ENCODE assay signal across 8 mouse cellular contexts in genomic region chr2:116021046-116021445, GRCm38 (mm10). TPM values are rescaled to one million over a fixed set of nuclear protein-coding genes. Genes with fewer than 3 reads are reported as not detected.
DNase-seq lines count a peak whose midpoint lies in the region; ATAC-seq lines count a peak whose summit lies in the region.

No protein-coding gene starts in this region.

- peaks cover 60% of the 10 kb centered on the region for H3K4me1 ChIP-seq in forebrain, embryonic 13.5 days
- peaks cover 36% of the 10 kb centered on the region for H3K4me1 ChIP-seq in midbrain, embryonic 13.5 days (replicated peaks)

- H3K27me3 ChIP-seq in forebrain, embryonic 13.5 days = no peaks in the 10 kb centered on the region
- peaks cover 9% of the 10 kb centered on the region for H3K27me3 ChIP-seq in midbrain, embryonic 13.5 days

- peak; percentile 38 for DNase-seq in adipocyte (ENCODE audit: low spot score)
- peak; percentile 57 for DNase-seq in kidney, postnatal 10 days
- DNase-seq in natural killer cell, adult 2 months (ENCODE audit: low spot score in 2 of 2) = no peak
- no peak for DNase-seq in cerebellum, postnatal 25 days
- DNase-seq in cerebellum, adult 18-20 months = no peak

- H3K4me3 ChIP-seq in forebrain, embryonic 13.5 days = 0 out of 2 replicates have a peak overlapping the region, but pooled peaks have one; percentile 3
- no peak overlapping the region for H3K4me3 ChIP-seq in midbrain, embryonic 13.5 days (replicated peaks)

- H3K36me3 ChIP-seq in forebrain, embryonic 13.5 days (ENCODE audit: poor library complexity, severe bottlenecking) = peaks cover 13% of the 10 kb centered on the region
- no peaks in the 10 kb centered on the region; the same call in 1 of the 2 replicates for H3K36me3 ChIP-seq in midbrain, embryonic 13.5 days

- H3K9ac ChIP-seq in forebrain, embryonic 13.5 days = peak overlapping the region; percentile 61
- H3K9ac ChIP-seq in midbrain, embryonic 13.5 days (replicated peaks) = peak overlapping the region; percentile 56; the same call in 1 of the 2 replicates

- ATAC-seq in forebrain, embryonic 13.5 days = no peak
- no peak; the same call in 1 of the 2 replicates for ATAC-seq in midbrain, embryonic 13.5 days
- no peak for ATAC-seq in erythroid progenitor cell, adult 5-6 weeks (replicated peaks; ENCODE audit: low FRiP score, poor library complexity, severe bottlenecking)

- no peaks in the 10 kb centered on the region for H3K9me3 ChIP-seq in forebrain, embryonic 13.5 days (replicated peaks)
- no peaks in the 10 kb centered on the region for H3K9me3 ChIP-seq in midbrain, embryonic 13.5 days

- H3K27ac ChIP-seq in forebrain, embryonic 13.5 days = peak overlapping the region; percentile 93
- peak overlapping the region; percentile 88 for H3K27ac ChIP-seq in midbrain, embryonic 13.5 days

- H3K4me2 ChIP-seq in forebrain, embryonic 13.5 days = peak overlapping the region; percentile 49
- H3K4me2 ChIP-seq in midbrain, embryonic 13.5 days (replicated peaks) = peak overlapping the region; percentile 43

- 7% methylated on average over 9 of the region's 9 CpGs for WGBS in forebrain, embryonic 13.5 days
- WGBS in midbrain, embryonic 13.5 days = 3% methylated on average over 9 of the region's 9 CpGs

RNA-seq across cellular contexts. Expression of gene Meis2, which starts 44.6 kb away (rescaled TPM):
- 128 and 130 TPM in 2 replicates for polyA plus RNA-seq in forebrain, embryonic 13.5 days (2015; fragmentation: Nextera tagmentation; extraction: Ambion mirVana)
- polyA plus RNA-seq in midbrain, embryonic 13.5 days (2015; fragmentation: Nextera tagmentation; extraction: Ambion mirVana) = 69.4 and 79.0 TPM in 2 replicates
- not detected in 2 replicates for total RNA-seq in erythroid progenitor cell, adult 5-6 weeks (2015; ENCODE audit: low replicate concordance)
- not detected in 2 replicates for total RNA-seq in erythroid progenitor cell, adult 5-6 weeks (2017; ENCODE audit: low replicate concordance)

Comparison
In these comparisons a context has a peak if more than half of its experiments do, and no peak if none do; other contexts are left out.
1. DNase-seq: peak in adipocyte (single experiment) and kidney, postnatal 10 days (single experiment); none in natural killer cell, adult 2 months (0 of 2), cerebellum, postnatal 25 days (0 of 2) and cerebellum, adult 18-20 months (0 of 2).